Mouse (Mus musculus): Measurements from ENCODE around the gene Scube1.

Scube1 gene

DNA sequence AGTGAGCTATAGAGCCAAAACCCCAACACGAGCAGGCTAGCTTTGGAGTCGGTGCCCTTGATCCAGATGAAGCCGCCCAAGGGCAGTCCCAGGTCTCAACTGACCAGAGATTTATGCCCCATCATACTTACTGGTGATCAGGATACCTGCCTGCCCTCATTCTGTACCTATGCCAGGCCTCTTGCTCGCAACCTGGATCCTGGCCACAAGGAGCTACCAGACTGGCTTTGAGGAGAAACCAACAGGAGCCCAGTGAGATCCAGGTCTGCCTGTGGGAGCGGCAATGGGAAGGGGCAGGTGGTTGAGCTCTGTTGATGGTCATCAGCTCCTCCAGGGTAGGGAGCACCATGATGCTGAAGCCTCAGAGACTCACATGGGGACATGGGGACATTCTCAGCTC is 12.5 kb downstream of the Scube1 start:
- no peak for DNase-seq (ENCODE audit: low read depth in 2 of 2, low spot score in 2 of 2)

DNA sequence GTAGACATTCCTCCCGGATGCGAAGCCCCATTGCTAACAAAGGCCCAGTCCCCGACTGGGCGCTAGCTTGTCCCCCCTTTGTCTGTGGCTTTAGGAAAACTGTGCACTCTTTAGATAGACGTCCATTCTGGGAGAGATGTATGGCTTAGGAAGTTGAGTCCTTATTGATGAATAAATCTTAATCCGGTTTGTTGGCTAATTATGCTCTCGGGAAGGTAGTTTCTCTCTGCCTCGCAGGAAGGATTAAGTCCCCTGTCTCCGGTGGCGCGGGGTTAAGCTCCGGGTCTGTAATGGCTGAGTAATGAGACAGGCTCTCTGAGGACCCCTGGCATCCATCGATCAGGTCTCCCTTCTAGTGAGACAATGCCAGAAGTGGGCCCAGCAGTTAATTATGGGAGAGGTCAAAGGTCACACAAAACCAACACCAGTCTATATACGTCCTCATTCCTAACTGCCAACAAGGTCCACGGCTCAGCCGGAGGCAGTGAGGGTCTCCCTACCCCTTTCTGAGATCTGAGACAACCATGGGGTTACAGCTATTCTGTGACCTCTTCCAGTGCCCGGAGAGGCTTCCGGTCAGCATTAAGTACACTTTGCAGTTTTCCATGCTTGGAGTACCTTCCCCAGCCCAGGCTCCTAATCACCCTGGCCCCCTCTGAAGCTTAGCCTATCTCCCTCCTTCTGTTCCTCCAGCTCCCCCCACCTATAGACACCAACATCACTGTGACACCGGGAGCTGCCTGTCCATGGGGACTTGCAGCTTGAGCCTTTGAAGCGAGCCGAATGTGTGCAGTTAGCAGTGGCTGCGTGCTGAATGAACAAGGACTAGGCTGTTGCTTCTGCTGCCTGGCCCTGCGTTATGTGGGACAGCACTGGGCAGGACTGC is 14.7 kb downstream of the Scube1 start:
- no peak for DNase-seq (ENCODE audit: low read depth in 2 of 2, low spot score in 2 of 2)

DNA sequence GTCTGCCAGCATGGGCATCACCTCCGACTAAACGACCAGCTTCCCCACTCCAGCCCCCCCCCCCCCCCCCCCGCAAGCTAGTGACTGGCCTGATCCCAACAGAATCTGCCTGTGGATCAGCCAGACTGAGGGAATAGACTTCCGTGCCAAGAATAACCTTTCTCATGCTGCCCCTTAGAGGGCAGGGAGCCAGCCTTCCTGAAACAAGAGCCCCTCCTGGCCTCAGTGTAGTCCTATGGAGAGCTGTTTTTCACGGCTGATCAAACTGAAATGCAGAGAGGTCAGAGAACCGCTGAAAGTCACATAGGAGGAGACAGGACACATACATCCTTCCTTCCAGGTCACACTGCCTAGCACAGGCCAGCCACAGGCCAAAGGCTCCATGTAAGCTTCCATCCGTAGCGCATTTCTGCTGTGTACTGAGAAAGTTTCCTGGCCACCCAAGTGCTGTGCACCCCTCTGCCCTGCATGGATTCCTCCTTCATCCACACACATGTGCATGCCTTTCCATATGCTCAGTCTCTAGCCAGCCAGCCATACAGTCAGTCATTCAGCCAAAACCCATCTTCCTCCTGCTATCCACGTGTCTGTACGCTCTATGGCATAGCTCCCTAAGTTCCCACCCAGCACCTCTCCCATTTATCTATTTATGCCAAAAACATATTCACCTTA is 18.2 kb downstream of the Scube1 start:
- no peak for DNase-seq (ENCODE audit: low read depth in 2 of 2, low spot score in 2 of 2)

DNA sequence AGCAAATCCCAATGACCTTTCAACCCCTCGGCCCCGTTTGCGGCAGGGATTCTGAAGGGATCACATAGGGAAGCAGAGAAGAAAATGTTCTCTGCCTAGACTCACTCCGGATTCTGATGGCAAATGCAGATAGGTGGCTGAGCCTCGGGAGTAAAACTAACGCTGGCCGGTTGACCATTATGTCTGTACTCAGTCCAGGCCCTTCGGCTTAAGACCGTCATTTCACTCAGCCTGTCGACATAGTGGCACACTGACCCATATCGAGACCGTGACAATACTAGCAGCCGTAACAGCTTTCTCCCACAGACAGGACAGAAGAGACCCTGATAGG is 24.3 kb downstream of the Scube1 start:
- DNase-seq (ENCODE audit: low read depth in 2 of 2, low spot score in 2 of 2) = no peak

DNA sequence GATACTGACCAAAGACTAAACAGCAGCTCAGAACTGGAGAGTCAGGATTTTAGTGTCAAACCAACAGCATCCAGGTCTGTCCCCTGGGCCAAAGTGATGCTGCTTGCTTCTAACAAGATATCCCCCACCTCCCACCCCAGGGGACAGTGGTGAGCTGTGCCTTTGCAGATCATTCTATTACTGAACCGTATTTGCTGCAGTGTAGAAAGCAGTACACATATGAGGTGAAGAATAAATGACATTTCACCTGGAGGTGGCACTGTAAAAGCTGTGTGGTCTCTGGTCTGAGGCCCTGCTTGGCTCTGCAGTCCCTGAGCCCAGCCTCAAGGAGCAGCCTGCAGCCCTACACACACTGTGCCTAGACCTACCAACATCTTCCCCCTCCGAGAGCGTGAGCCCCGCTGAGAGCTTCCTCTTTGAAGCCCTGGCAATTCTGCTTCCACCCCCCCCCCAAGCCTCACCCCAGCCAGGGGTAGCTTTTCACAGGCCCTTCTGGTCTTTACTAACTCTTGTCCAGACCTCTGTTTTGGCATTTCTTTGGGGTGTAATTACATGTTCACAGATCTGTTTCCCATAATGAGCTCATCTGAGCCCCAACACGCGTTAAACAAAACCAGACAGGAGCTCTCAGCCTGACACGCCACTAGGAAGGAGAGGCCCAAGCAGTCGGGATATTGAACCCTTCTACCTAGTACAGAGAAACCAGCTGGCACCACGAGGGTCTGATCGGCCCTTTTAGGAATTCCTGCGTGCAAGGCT is 24.8 kb downstream of the Scube1 start:
- DNase-seq (ENCODE audit: low read depth in 2 of 2, low spot score in 2 of 2) = no peak

DNA sequence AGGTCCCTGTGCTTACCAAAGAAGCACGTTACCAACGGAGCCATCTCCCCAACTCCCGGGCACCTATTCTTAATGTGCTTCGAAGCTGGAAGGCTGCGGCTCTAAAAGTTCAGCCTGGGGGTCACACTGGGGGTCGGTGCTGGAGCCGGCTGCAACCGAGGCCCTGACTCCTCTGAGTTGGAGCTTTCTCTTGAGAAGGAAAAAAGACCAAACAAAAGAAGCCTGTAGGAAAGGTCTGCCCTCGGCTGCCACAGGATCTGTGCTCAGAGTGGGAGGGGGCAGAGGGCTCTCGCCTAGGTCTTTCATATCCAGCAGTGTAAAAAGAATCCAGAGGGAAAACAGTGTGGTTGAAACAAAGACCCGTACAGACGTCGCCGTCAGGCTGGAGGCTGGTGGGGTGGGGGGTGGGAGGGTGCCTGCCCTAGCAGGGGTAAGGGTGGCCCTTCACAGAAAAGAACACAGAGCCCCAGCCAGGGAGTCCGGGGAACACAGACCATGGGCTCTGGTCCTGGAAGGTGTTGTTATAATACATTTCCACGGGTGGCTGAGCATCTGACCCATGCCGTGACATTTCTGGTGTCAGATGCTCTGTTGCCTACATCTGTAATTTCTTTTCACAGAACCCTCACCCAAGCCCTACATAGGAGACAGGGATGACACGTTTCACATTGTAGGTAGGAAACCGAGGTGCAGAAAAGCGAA is 25.5 kb downstream of the Scube1 start:
- no peak for DNase-seq (ENCODE audit: low read depth in 2 of 2, low spot score in 2 of 2)

DNA sequence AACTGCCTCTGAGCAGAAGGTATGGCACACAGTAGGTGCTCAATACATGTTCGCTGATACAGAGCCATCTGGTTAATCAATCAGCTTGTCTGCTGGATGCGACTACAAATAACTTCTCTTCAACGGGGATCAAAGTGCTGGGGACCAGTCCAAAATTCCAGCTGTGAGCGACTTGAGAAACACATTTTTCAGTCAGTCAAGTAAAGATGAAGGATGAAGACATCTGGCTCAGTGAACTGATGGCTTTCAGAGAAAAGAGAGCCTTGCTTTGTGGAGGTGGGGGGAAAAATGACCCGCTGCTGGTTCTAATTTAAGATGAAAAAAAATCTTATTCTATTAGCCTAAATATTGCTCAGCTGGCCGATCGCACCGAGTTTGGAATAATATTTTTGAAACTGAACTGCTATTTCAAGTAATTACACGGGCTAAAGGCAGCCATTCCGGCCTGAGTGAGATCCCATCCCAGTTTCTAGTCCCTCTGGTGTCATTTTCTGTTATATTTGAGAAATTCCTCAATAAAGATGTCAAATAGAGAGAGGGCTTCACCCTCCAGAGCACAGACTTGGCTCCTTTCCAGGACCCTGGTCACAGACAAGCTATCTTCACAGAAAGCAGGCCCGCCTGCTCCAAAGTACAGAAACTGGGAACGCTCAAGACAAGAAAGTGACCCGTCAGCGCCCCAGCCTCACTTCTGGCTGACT is 28.0 kb downstream of the Scube1 start:
- no peak for DNase-seq (ENCODE audit: low read depth in 2 of 2, low spot score in 2 of 2)

DNA sequence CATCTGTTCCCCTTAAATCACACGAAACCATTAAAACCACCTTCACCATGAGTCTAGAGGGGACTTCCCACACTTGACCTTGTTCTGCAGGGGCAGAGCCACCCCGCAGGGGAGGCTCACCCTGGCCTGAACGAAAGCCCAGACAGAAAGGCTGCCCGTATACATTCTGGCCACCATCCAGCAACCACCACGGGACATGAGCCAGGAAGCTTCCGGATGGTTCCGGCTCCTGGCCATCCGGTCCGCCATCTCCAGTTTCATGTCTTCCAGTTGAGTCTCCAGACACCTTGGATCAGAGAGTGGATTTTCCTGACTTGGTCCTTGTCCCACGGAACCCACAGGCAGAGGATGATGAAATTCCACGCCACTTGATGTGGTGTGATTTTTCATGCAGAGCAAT is 29.7 kb downstream of the Scube1 start:
- no peak for DNase-seq (ENCODE audit: low read depth in 2 of 2, low spot score in 2 of 2)

DNA sequence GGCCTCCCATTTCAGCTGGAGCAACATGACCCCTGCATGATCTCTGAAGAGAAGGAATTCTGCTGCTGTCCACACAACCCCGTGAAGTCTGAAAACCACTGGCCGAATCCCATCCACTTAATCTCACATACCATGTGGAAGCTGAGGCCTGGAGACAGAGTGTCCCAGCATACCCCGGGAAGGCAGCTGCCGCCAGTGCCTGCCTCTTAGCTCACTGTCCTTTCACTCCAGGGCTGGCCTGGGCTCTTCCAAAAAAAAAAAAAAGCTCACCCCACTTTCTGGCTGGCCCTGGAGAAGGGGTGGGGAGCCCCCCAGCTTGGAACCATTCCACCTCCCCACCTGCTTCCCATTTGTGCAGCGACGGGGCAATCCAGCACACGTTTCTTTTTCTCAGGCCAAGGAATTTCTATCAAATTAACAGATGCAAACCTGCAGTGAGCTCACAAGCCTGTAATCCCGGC is 32.9 kb downstream of the Scube1 start:
- no peak for DNase-seq (ENCODE audit: low read depth in 2 of 2, low spot score in 2 of 2)

DNA sequence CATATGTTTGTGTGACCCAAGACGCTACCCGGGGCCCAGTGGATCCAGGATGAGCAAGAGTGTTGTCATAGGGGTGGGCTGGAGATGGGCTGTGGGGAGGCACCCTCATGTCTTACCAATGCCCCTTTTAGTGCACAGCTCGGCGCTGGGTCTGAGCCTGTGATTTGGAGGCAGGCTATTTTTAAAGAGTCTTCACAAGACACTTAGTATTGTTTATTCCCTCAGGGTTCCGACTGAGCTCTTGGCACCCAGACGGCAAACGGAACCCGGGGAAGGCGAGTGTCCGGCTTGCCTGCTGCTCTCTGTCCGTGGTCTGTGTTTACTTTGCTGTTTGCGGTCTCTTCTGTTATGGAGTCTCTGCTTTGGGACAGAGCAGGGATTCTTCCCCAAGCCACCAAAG is 34.9 kb downstream of the Scube1 start:
- no peak for DNase-seq (ENCODE audit: low read depth in 2 of 2, low spot score in 2 of 2)

DNA sequence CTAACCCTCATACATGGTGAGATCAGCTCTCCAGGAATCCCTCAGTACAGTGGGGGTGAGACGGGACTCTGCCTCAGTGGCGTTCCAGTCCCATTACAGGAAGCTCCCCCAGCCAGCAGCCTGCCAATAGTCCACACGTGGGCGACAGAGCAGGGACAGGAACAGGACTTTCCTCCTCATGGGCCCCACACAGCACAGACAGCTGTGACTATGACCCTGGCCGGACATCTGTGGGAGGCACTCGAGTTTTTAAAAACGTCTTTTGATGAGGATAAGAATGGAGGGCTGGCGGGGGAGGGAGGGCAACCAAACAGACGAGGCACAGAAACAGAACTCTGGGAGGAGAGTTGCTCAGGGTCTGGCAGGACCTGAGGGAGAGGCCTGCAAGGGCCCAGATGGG is 38.2 kb downstream of the Scube1 start:
- DNase-seq (ENCODE audit: low read depth in 2 of 2, low spot score in 2 of 2) = no peak

DNA sequence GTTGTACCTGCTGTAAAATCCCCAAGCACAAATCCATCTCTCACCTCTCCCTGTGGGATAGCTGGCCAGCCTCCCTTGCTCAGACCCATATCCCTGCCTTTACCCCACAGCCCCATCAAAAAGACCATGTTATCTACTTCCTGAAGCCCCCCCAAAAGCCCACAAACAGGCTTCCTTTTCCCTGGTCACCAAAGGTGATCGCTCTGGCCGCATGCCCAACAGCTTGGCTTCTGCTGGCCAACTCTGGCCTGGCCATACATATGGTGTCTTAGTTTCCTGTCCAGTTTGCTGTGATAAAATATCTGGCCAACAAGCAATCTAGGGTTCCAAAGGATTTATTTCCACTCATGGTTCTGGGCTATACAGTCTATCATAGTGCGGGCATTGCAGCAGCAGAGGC is 38.9 kb downstream of the Scube1 start:
- DNase-seq (ENCODE audit: low read depth in 2 of 2, low spot score in 2 of 2) = no peak

DNA sequence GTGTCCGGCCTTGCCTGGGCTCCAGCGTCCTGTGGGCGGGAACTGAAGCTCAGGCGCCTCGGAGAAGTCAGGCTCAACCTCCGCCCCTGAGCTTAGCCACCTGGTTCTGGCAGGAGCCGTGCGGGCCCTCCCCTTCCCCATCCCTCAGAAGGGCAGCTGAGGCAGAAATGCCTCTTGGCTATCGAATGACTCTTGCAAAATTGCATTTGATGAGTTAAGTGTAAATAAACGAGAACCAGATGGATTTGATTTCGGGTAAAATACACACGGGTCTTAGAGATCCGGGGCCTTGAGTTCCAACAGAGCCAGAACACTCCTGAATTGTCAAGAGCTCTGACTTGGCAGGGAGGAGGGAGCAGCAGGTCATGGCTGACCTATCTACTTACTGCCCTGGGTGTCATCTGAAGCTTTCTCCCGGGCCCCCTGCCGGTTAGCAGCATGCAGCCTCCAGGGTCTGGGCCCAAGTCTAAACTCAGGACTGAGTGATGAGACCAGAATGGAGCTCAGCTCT is 41.7 kb downstream of the Scube1 start:
- no peak for DNase-seq (ENCODE audit: low read depth in 2 of 2, low spot score in 2 of 2)

DNA sequence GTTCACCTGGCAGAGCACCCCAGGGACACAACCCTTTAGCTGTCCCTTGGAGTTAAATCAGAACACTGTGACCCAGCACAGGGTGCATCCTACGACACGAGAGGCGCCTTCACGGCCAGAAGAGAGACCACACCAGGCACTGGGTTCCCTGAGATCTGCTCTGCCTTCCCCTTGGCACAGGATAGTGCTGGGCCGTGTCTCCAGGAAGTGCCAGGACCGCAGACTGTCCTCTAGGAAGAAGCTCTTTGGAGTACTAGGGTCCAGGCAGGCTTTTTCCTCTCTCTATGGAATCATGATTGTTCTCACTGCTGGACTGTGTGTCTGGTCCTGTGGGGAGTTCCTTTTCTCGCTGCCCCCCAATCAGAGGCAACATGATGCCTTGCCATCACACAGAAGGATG is 44.5 kb downstream of the Scube1 start:
- no peak for DNase-seq (ENCODE audit: low read depth in 2 of 2, low spot score in 2 of 2)

DNA sequence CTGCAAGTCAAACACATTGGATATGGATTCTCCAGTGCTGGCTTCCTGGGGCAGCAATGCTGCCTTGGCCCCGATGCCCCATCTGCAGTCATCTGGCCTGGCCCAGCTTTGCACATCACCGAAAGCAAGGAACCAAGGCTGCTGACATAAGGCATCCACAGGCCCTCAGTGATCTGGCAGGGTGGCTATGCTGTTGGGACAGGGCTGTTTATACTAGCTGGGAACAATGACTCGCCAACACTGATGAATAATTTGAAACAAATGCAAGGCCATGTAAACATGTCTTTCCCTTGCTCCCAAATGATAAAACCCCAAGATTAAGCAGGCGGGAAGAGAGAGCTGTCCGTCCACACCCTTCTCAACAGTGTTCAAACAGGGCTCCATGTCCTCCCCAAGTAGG is 45.1 kb downstream of the Scube1 start:
- DNase-seq (ENCODE audit: low read depth in 2 of 2, low spot score in 2 of 2) = no peak

DNA sequence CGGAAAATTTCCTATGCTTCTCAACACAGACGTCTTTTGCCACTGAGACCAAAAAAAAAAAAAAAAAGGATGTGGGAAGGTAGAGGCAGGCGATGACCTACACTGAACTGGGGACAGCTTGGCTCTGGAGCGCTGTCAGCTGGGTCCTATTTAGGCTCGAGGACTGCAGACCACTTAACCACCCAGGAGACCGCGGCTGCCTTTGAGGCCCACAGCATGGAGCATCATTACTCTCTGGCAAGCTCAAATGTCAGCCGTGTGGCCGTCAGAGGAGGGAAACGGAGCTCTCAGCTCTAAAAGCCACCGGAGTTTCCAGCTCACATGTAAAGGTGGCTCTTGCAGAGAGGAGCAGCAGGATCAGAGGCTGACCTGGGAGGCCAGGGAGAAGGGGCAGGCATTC is 46.2 kb downstream of the Scube1 start:
- DNase-seq (ENCODE audit: low read depth in 2 of 2, low spot score in 2 of 2) = no peak

DNA sequence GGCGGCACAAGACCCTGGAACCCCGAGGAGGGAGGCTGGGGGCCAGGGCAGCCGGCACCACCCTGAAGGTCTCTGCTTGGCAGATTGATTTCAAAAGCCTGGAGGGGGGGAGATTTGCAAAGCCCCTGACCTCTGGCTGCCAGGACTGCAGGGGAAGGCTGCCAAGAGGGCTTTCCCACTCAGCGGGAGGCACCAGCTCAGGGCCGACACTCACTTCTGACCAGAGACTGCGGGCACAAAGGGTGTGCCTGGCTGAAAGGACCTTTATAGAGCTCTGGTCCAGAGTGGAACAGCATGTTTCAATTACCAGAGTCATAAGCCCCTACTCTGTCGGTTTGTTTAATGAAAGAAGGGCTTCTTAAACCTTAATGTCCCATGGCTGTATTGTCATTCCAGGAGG is 46.7 kb downstream of the Scube1 start:
- DNase-seq (ENCODE audit: low read depth in 2 of 2, low spot score in 2 of 2) = no peak

DNA sequence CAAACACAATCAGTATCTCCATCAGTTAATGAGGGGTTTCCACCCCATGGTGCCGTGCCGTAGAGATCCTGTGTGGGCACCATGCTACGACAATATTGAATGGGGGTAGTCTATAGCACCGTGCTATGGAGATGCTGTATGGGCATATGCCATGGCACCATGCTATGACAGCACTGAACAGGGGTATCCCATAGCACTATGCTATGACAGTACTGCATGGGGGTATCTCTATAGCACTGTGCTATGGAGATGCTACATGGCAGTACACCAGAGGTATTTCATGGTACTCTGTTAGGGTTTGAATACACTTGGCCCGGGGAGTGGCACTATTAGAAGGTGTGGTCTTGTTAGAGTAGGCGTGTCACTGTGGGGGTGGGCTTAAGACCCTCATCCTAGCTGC is 47.7 kb downstream of the Scube1 start:
- no peak for DNase-seq (ENCODE audit: low read depth in 2 of 2, low spot score in 2 of 2)

DNA sequence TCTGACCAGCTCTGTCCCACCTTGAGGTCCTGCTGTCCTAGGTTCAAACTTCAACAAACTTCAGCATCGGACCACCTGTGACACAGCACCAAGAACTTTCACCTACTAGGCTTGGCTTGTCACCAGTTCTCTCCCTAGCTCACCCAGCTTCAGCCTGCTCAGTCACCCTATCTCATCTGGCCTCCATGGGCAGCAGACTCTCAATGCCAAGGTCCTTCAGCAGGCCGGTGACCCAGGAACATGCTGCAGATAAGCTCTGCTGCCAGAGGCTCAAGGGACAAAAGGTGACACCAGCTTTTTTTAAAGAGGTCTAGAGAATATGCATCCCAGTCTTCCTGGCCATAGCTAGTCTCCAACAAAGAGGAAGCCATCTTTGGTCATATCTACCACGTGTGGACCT is 48.5 kb downstream of the Scube1 start:
- DNase-seq (ENCODE audit: low read depth in 2 of 2, low spot score in 2 of 2) = no peak

DNA sequence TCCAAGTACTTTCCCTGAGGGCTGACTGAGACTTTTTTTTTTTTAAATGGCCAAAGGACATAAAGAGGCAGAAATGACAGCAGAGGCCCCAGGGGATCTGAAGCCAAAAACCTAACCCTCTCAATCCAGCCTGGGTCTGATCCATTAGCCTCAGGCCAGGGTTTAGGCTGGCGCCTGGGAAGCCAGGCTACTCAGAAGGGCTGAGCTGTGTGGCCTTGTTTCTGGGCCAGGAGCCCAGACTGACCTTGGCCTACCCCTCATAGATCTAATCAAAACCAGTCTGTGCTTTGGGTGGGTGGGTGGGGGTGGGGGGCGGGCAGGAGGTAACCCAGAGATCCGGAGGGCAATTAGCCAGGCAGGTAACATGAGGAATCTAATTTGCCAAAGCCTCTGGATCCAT is 51.2 kb downstream of the Scube1 start:
- no peak for DNase-seq (ENCODE audit: low read depth in 2 of 2, low spot score in 2 of 2)

DNA sequence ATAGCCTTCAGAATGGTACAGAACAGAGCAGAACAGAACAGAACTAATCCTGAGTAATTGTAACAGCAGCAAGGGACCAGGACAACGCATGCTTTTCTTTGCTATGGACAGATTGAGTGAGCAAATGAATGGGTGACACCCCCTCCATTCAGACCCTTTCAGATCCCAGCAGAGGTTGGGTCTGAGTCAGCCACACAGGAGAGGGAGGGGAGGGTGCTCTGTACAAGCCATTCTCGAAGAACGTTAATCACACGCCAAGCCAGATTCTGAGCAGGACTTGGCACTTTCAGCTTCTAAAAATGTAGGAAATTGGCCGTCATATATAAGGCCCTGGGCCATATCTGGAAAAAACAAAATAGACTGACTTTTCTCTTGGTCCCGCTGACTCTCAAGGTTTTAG is 57.3 kb downstream of the Scube1 start:
- DNase-seq (ENCODE audit: low read depth in 2 of 2, low spot score in 2 of 2) = no peak

All from CD8-positive naive resting alpha-beta T cell, adult 2 months (primary cell).